Comparison of ENCODE assay signal across 8 mouse cellular contexts in genomic region chr2:60962671-60963421, GRCm38 (mm10). TPM values are rescaled to one million over a fixed set of nuclear protein-coding genes. Genes with fewer than 3 reads are reported as not detected.
DNase-seq lines count a peak whose midpoint lies in the region; ATAC-seq and TF ChIP-seq lines count a peak whose summit lies in the region.

Gene Rbms1, minus strand, starts transcription at chr2:60963192.

- no peaks in the 10 kb centered on the region for H3K9me3 ChIP-seq in embryonic facial prominence, embryonic 14.5 days (ENCODE audit: control insufficient read depth, low read length)
- H3K9me3 ChIP-seq in limb, embryonic 11.5 days (ENCODE audit: control insufficient read depth, low read length): no peaks in the 10 kb centered on the region
- no peaks in the 10 kb centered on the region for H3K9me3 ChIP-seq in midbrain, embryonic 12.5 days

- DNase-seq in spleen, adult 2 months (ENCODE audit: low read depth in 1 of 2, low spot score in 2 of 2): peak in 1 of 2 experiments; percentile 4
- no peak for DNase-seq in spleen, postnatal 14 days (ENCODE audit: low spot score in 2 of 2)
- DNase-seq in embryonic facial prominence, embryonic 14.5 days (ENCODE audit: low spot score): peak; percentile 80
- peak; percentile 79 for DNase-seq in heart, adult 8-10 months (ENCODE audit: low spot score)
- DNase-seq in kidney, adult 8-10 months: peak; percentile 75 to 79
- peak; percentile 87 for DNase-seq in limb, embryonic 11.5 days (ENCODE audit: low spot score)
- DNase-seq in spleen, postnatal 10 days (ENCODE audit: low spot score in 2 of 2): peak; percentile 7 to 23

- peak within 1 kb of the TSS; percentile 69 for H3K4me2 ChIP-seq in embryonic facial prominence, embryonic 14.5 days (ENCODE audit: low read depth, low read length)
- peak within 1 kb of the TSS; percentile 50 for H3K4me2 ChIP-seq in limb, embryonic 11.5 days (ENCODE audit: low read depth, severe bottlenecking)
- peak within 1 kb of the TSS; percentile 82 for H3K4me2 ChIP-seq in midbrain, embryonic 12.5 days (replicated peaks)

- H3K36me3 ChIP-seq in spleen, adult 2 months (ENCODE audit: control insufficient read depth, insufficient read depth, low read length): no peaks in the 10 kb centered on the region
- H3K36me3 ChIP-seq in embryonic facial prominence, embryonic 14.5 days (ENCODE audit: control insufficient read depth, insufficient read depth, low read length): no peaks in the 10 kb centered on the region
- H3K36me3 ChIP-seq in limb, embryonic 11.5 days (ENCODE audit: control insufficient read depth, insufficient read depth, low read length): no peaks in the 10 kb centered on the region
- H3K36me3 ChIP-seq in midbrain, embryonic 12.5 days: no peaks in the 10 kb centered on the region

- TF ChIP-seq POLR2A in spleen, adult 2 months (IDR thresholded peaks at IDR 0.05; ENCODE audit: low read depth, low read length): no peak

- peaks cover 6% of the 10 kb centered on the region for H3K4me1 ChIP-seq in spleen, adult 2 months (ENCODE audit: control insufficient read depth, insufficient read depth, insufficient read length)
- peaks cover 13% of the 10 kb centered on the region; the same call in 1 of the 2 replicates for H3K4me1 ChIP-seq in embryonic facial prominence, embryonic 14.5 days (ENCODE audit: control insufficient read depth, insufficient read depth, low read length)
- peaks cover 5% of the 10 kb centered on the region; the same call in 1 of the 2 replicates for H3K4me1 ChIP-seq in limb, embryonic 11.5 days (ENCODE audit: control insufficient read depth, insufficient read depth, low read length)
- peaks cover 9% of the 10 kb centered on the region; the same call in 1 of the 2 replicates for H3K4me1 ChIP-seq in midbrain, embryonic 12.5 days

- peak within 1 kb of the TSS; percentile 75 for H3K27ac ChIP-seq in spleen, adult 2 months (ENCODE audit: insufficient read depth, low read length)
- peak within 1 kb of the TSS; percentile 96 for H3K27ac ChIP-seq in embryonic facial prominence, embryonic 14.5 days (replicated peaks; ENCODE audit: low read depth, low read length)
- H3K27ac ChIP-seq in limb, embryonic 11.5 days (replicated peaks; ENCODE audit: low read depth, low read length): peak within 1 kb of the TSS; percentile 97
- peak within 1 kb of the TSS; percentile 81 for H3K27ac ChIP-seq in midbrain, embryonic 12.5 days (replicated peaks)

- peak; percentile 81 for ATAC-seq in embryonic facial prominence, embryonic 14.5 days (ENCODE audit: low read depth)
- peak; percentile 73 for ATAC-seq in limb, embryonic 11.5 days (ENCODE audit: insufficient number of reproducible peaks, low FRiP score, low TSS enrichment, low read depth)
- peak; percentile 83 for ATAC-seq in midbrain, embryonic 12.5 days (ENCODE audit: low FRiP score, low read depth)

- H3K4me3 ChIP-seq in spleen, adult 2 months (ENCODE audit: extremely low read depth, insufficient read depth, insufficient read length): peak within 1 kb of the TSS; percentile 55
- H3K4me3 ChIP-seq in embryonic facial prominence, embryonic 14.5 days (ENCODE audit: low read depth, low read length): peak within 1 kb of the TSS; percentile 91
- H3K4me3 ChIP-seq in limb, embryonic 11.5 days (ENCODE audit: low read depth, low read length): peak within 1 kb of the TSS; percentile 79
- peak within 1 kb of the TSS; percentile 63 for H3K4me3 ChIP-seq in midbrain, embryonic 12.5 days

- WGBS in spleen, adult 2 months: 2% methylated on average over 49 of the region's 51 CpGs
- 2% methylated on average over 33 of the region's 51 CpGs for WGBS in embryonic facial prominence, embryonic 14.5 days
- whole genome bisulfite sequencing in limb, embryonic 11.5 days: under 1% methylated on average over 48 of the region's 51 CpGs
- under 1% methylated on average over 46 of the region's 51 CpGs for WGBS in midbrain, embryonic 12.5 days

- TF ChIP-seq CTCF in spleen, adult 2 months (IDR thresholded peaks at IDR 0.05; ENCODE audit: extremely low read depth, insufficient read depth, insufficient read length, insufficient replicate concordance): no peak

- H3K9ac ChIP-seq in embryonic facial prominence, embryonic 14.5 days (ENCODE audit: low read depth, low read length): peak within 1 kb of the TSS; percentile 92
- peak within 1 kb of the TSS; percentile 91 for H3K9ac ChIP-seq in limb, embryonic 11.5 days (ENCODE audit: low read length)
- H3K9ac ChIP-seq in midbrain, embryonic 12.5 days (replicated peaks): peak within 1 kb of the TSS; percentile 60

- H3K27me3 ChIP-seq in spleen, adult 2 months (ENCODE audit: control insufficient read depth, insufficient read depth, low read length): peaks cover 11% of the 10 kb centered on the region
- no peaks in the 10 kb centered on the region for H3K27me3 ChIP-seq in embryonic facial prominence, embryonic 14.5 days (replicated peaks; ENCODE audit: control insufficient read depth, insufficient read depth, low read length)
- H3K27me3 ChIP-seq in limb, embryonic 11.5 days (ENCODE audit: control insufficient read depth, insufficient read depth, low read length): no peaks in the 10 kb centered on the region
- H3K27me3 ChIP-seq in midbrain, embryonic 12.5 days: peaks cover 20% of the 10 kb centered on the region

RNA-seq across cellular contexts. Expression of gene Rbms1, which starts in this region (rescaled TPM):
- polyA plus RNA-seq in spleen, adult 2 months (2012; rRNA removed): 94.8 and 130 TPM in 2 replicates
- 101 and 116 TPM in 2 replicates for polyA plus RNA-seq in embryonic facial prominence, embryonic 14.5 days (2014; fragmentation: Nextera tagmentation; extraction: Ambion mirVana)
- total RNA-seq in heart, adult 8-10 months (2022): 10 to 100 TPM; 32.4 to 42.9 (median 38.5) TPM
- polyA plus RNA-seq in limb, embryonic 11.5 days (2014; fragmentation: Nextera tagmentation; extraction: Ambion mirVana): 111 and 112 TPM in 2 replicates
- polyA plus RNA-seq in midbrain, embryonic 12.5 days (2016; fragmentation: Nextera tagmentation; extraction: Ambion mirVana): 35.2 and 40.8 TPM in 2 replicates

Comparison
In these comparisons a context has a peak if more than half of its experiments do, and no peak if none do; other contexts are left out.
1. DNase-seq: peak in embryonic facial prominence, embryonic 14.5 days (single experiment), heart, adult 8-10 months (single experiment), kidney, adult 8-10 months (2 of 2), limb, embryonic 11.5 days (single experiment) and spleen, postnatal 10 days (2 of 2); none in spleen, postnatal 14 days (0 of 2).
2. Peak in every context shown above with its lines, with median percentiles within 50 percentile points of each other: H3K27ac ChIP-seq, H3K4me3 ChIP-seq, ATAC-seq, H3K4me2 ChIP-seq and H3K9ac ChIP-seq.